Mouse (Mus musculus) forebrain, embryonic 13.5 days (tissue): ENCODE results near the gene Macrod2. TPM values are rescaled to one million over a fixed set of nuclear protein-coding genes. Genes with fewer than 3 reads are reported as not detected.

ENCODE experiments used
- ATAC-seq: fragments of 200-750 bp; cut with Nextera tagmentation; 2 replicates; pipeline ENCODE4 v1.8.0; 2017
- H3K27ac ChIP-seq: fragments of 300-500 bp; sonication (generic); 2 replicates; pipeline ENCODE4 v1.5.1; 2015; ENCODE audit warnings: inconsistent platforms, mild to moderate bottlenecking, moderate library complexity
- H3K27me3 ChIP-seq: fragments of 300-500 bp; sonication (generic); 2 replicates; pipeline ENCODE4 v1.6.1; 2015; ENCODE audit warnings: mild to moderate bottlenecking, inconsistent platforms
- H3K36me3 ChIP-seq: fragments of 300-500 bp; sonication (generic); 2 replicates; pipeline ENCODE4 v1.6.1; 2015; ENCODE audit warnings: mild to moderate bottlenecking, inconsistent platforms; ENCODE audit not compliant: poor library complexity, severe bottlenecking
- H3K4me1 ChIP-seq: fragments of 300-500 bp; sonication (generic); 2 replicates; pipeline ENCODE4 v1.6.1; 2015; ENCODE audit warnings: inconsistent platforms
- H3K4me2 ChIP-seq: fragments of 300-500 bp; sonication (generic); 2 replicates; pipeline ENCODE4 v1.6.1; 2015; ENCODE audit warnings: inconsistent platforms, mild to moderate bottlenecking, moderate library complexity
- H3K4me3 ChIP-seq: fragments of 300-500 bp; sonication (generic); 2 replicates; pipeline ENCODE4 v1.5.1; 2015; ENCODE audit warnings: mild to moderate bottlenecking, inconsistent platforms
- H3K9ac ChIP-seq: fragments of 300-500 bp; sonication (generic); 2 replicates; pipeline ENCODE4 v1.6.1; 2015; ENCODE audit warnings: mild to moderate bottlenecking, inconsistent platforms
- H3K9me3 ChIP-seq: fragments of 300-500 bp; sonication (generic); replicated peaks from 2 replicates; pipeline ENCODE4 v1.6.1; 2016; ENCODE audit warnings: inconsistent platforms
- WGBS: fragments of 180-500 bp; shearing (Covaris S2); methylation state at CpG from one replicate; pipeline ENCODE4 v1.1.7; 2015; 5-methylcytosine and 5-hydroxymethylcytosine counted together
- polyA plus RNA-seq: library from polyadenylated mRNA; unstranded; fragments of >200 nt; fragmentation: Nextera tagmentation; extraction: Ambion mirVana; gene quantifications from 2 replicates; pipeline ENCODE4 v1.2.1, GENCODE M21; 2015

The Macrod2 gene
- polyA plus RNA-seq, 1 experiment from 2014 or later: 73.5 TPM

- WGBS: 2% methylated on average over 2 of the region's 2 CpGs
- H3K4me1 ChIP-seq: peaks cover 10% of the 10 kb centered on the region
- H3K27me3 ChIP-seq: no peaks in the 10 kb centered on the region
- peak overlapping the region; percentile 66 for H3K27ac ChIP-seq
- H3K36me3 ChIP-seq: no peaks in the 10 kb centered on the region
- no peak overlapping the region for H3K4me2 ChIP-seq
- H3K4me3 ChIP-seq: no peak overlapping the region
- peaks cover 5% of the 10 kb centered on the region; the same call in 1 of the 2 replicates for H3K9me3 ChIP-seq
- ATAC-seq: peak; percentile 83; the same call in 1 of the 2 replicates
- H3K9ac ChIP-seq: no peak overlapping the region
These were observed 1908.2 kb downstream of the Macrod2 start for GRCm38 (mm10) chr2:142303098-142303911.

GRCm38 (mm10) chr2:142303912-142304182 is 1908.7 kb downstream of the Macrod2 start:
- Histone ChIP-seq H3K9ac (no peak overlapping the region), H3K27me3 (no peaks in the 10 kb centered on the region), H3K27ac (peak overlapping the region; percentile 66), H3K4me1 (peaks cover 10% of the 10 kb centered on the region), H3K4me2 (no peak overlapping the region), H3K36me3 (no peaks in the 10 kb centered on the region), H3K9me3 (peaks cover 5% of the 10 kb centered on the region; the same call in 1 of the 2 replicates), H3K4me3 (no peak overlapping the region)
- 31% methylated on average over 2 of the region's 2 CpGs for WGBS
- peak; percentile 63; the same call in 1 of the 2 replicates for ATAC-seq

- Histone ChIP-seq H3K9me3 (no peaks in the 10 kb centered on the region), H3K27me3 (no peaks in the 10 kb centered on the region), H3K4me3 (no peak overlapping the region), H3K9ac (no peak overlapping the region), H3K27ac (no peak overlapping the region), H3K36me3 (no peaks in the 10 kb centered on the region), H3K4me2 (no peak overlapping the region), H3K4me1 (no peaks in the 10 kb centered on the region)
- ATAC-seq: peak; percentile 48; the same call in 1 of the 2 replicates
- 71% methylated on average over 3 of the region's 3 CpGs for WGBS
These were observed 1928.0 kb downstream of the Macrod2 start for GRCm38 (mm10) chr2:142323158-142323557.

- no peak for ATAC-seq
- Histone ChIP-seq H3K4me1 (no peaks in the 10 kb centered on the region), H3K4me2 (no peak overlapping the region), H3K9ac (no peak overlapping the region), H3K27me3 (peaks cover 3% of the 10 kb centered on the region; the same call in 1 of the 2 replicates), H3K4me3 (no peak overlapping the region), H3K9me3 (no peaks in the 10 kb centered on the region), H3K27ac (no peak overlapping the region), H3K36me3 (no peaks in the 10 kb centered on the region)
- 94% methylated on average over 3 of the region's 3 CpGs for WGBS
These were observed 1931.6 kb downstream of the Macrod2 start for GRCm38 (mm10) chr2:142326737-142327136.

GRCm38 (mm10) chr2:142329761-142330160 is 1934.7 kb downstream of the Macrod2 start:
- WGBS: 53% methylated on average over 7 of the region's 7 CpGs
- Histone ChIP-seq H3K9me3 (no peaks in the 10 kb centered on the region), H3K27ac (no peak overlapping the region), H3K9ac (no peak overlapping the region), H3K27me3 (peaks cover 14% of the 10 kb centered on the region; the same call in 1 of the 2 replicates), H3K4me2 (no peak overlapping the region), H3K4me3 (no peak overlapping the region), H3K36me3 (no peaks in the 10 kb centered on the region), H3K4me1 (peaks cover 11% of the 10 kb centered on the region)
- ATAC-seq: no peak

GRCm38 (mm10) chr2:142334441-142335102 is 1939.5 kb downstream of the Macrod2 start:
- ATAC-seq: peak; percentile 92
- Histone ChIP-seq H3K4me1 (peaks cover 28% of the 10 kb centered on the region), H3K27ac (peak overlapping the region; percentile 89), H3K9me3 (no peaks in the 10 kb centered on the region), H3K36me3 (no peaks in the 10 kb centered on the region), H3K9ac (no peak overlapping the region), H3K4me2 (peak overlapping the region; percentile 45), H3K27me3 (peaks cover 42% of the 10 kb centered on the region), H3K4me3 (no peak overlapping the region)
- WGBS: 1% methylated on average over 7 of the region's 7 CpGs

- ATAC-seq: peak; percentile 84
- WGBS: 3% methylated on average over 10 of the region's 10 CpGs
- H3K9ac ChIP-seq: no peak overlapping the region
- no peaks in the 10 kb centered on the region for H3K36me3 ChIP-seq
- peaks cover 50% of the 10 kb centered on the region for H3K27me3 ChIP-seq
- peak overlapping the region; percentile 89 for H3K27ac ChIP-seq
- H3K9me3 ChIP-seq: no peaks in the 10 kb centered on the region
- peak overlapping the region; percentile 45 for H3K4me2 ChIP-seq
- H3K4me3 ChIP-seq: no peak overlapping the region
- H3K4me1 ChIP-seq: peaks cover 28% of the 10 kb centered on the region
These were observed 1940.2 kb downstream of the Macrod2 start for GRCm38 (mm10) chr2:142335103-142335999.

- no peaks in the 10 kb centered on the region for H3K4me1 ChIP-seq
- no peaks in the 10 kb centered on the region for H3K9me3 ChIP-seq
- H3K27ac ChIP-seq: no peak overlapping the region
- H3K4me3 ChIP-seq: no peak overlapping the region
- H3K4me2 ChIP-seq: no peak overlapping the region
- H3K27me3 ChIP-seq: peaks cover 42% of the 10 kb centered on the region
- WGBS: 53% methylated on average over 1 of the region's 2 CpGs
- H3K36me3 ChIP-seq: no peaks in the 10 kb centered on the region
- no peak overlapping the region for H3K9ac ChIP-seq
- ATAC-seq: no peak
These were observed 1948.9 kb downstream of the Macrod2 start for GRCm38 (mm10) chr2:142344021-142344420.

- no peaks in the 10 kb centered on the region for H3K9me3 ChIP-seq
- H3K4me3 ChIP-seq: no peak overlapping the region
- H3K27ac ChIP-seq: no peak overlapping the region
- ATAC-seq: no peak
- H3K4me1 ChIP-seq: no peaks in the 10 kb centered on the region
- H3K4me2 ChIP-seq: no peak overlapping the region
- 72% methylated on average over 2 of the region's 2 CpGs for WGBS
- peaks cover 34% of the 10 kb centered on the region for H3K27me3 ChIP-seq
- H3K36me3 ChIP-seq: no peaks in the 10 kb centered on the region
- H3K9ac ChIP-seq: no peak overlapping the region
These were observed 1949.6 kb downstream of the Macrod2 start for GRCm38 (mm10) chr2:142344758-142345157.

GRCm38 (mm10) chr2:142349805-142350204 is 1954.7 kb downstream of the Macrod2 start:
- no peak overlapping the region for H3K4me2 ChIP-seq
- H3K27ac ChIP-seq: no peak overlapping the region
- no peak overlapping the region for H3K4me3 ChIP-seq
- H3K36me3 ChIP-seq: no peaks in the 10 kb centered on the region
- no peak overlapping the region for H3K9ac ChIP-seq
- no peaks in the 10 kb centered on the region for H3K9me3 ChIP-seq
- ATAC-seq: no peak
- H3K4me1 ChIP-seq: no peaks in the 10 kb centered on the region
- H3K27me3 ChIP-seq: peaks cover 9% of the 10 kb centered on the region; the same call in 1 of the 2 replicates

GRCm38 (mm10) chr2:142362888-142363287 is 1967.8 kb downstream of the Macrod2 start:
- under 1% methylated on average over 5 of the region's 5 CpGs for WGBS
- peak overlapping the region; percentile 9; the same call in 1 of the 2 replicates for H3K4me2 ChIP-seq
- H3K27ac ChIP-seq: peak overlapping the region; percentile 27; the same call in 1 of the 2 replicates

More at GRCm38 (mm10) chr2:142362888-142363287, 1967.8 kb downstream of the Macrod2 start:
- H3K27me3 ChIP-seq: peaks cover 2% of the 10 kb centered on the region; the same call in 1 of the 2 replicates
- H3K9ac ChIP-seq: no peak overlapping the region
- no peak overlapping the region for H3K4me3 ChIP-seq
- H3K9me3 ChIP-seq: no peaks in the 10 kb centered on the region
- H3K36me3 ChIP-seq: no peaks in the 10 kb centered on the region
- peaks cover 14% of the 10 kb centered on the region for H3K4me1 ChIP-seq
- peak; percentile 95 for ATAC-seq
